In the genomic region with DNA sequence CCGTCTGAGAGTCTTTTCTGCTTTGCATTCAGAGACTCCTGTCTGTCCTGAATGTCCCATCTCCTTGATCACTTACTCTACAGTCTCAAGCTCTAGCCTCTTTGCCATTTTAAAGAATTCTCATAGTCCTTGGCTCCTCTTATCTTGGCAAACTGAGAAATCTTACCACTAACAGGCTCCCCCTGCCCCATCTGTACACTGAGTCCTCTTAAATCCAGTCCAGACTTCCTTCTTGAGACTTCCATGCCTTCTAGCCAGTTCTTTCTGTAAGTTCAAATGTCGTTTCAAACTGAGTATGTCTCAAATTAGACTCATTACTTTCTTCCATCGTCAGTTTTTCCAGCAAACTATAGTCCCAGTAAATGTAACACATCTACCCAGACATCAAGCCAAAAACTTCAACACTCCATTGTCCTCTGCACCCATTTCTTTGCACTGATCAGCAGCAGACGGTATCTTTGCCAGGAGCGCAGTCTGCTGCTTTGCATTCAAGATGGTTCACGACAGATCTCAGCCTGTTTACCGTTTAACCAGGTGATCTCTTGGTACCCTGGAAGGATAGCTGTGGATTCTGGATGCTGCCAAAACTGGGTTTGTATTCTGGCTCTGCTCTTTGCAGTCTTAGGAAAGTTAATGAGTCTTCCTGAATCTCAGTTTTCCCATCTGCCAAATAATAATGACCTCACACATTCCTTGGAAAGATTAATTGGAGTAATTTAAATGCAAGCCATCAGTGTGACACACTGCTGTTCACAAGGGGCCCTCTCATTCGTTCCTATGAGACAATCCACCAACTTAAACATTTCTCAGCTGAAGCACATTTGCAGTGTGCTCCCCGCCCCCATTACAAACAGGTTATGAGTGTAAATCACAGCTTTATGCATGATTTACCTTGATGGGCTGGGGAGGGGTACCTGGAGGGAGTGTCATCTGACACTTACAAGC, we compare ENCODE assay signal across 15 mouse cellular contexts. TPM values are rescaled to one million over a fixed set of nuclear protein-coding genes. Genes with fewer than 3 reads are reported as not detected.
DNase-seq lines count a peak whose midpoint lies in the region; ATAC-seq lines count a peak whose summit lies in the region.
"Had no signal": no experiment of that assay in that cellular context is flagged by ENCODE, and none has a peak within 500 bp of the region (broad histone marks: within the 10 kb centered on the region; RNA-seq: fewer than 3 reads in every experiment).

No protein-coding gene starts in this region.

- H3K9me3 ChIP-seq in forebrain, embryonic 11.5 days (ENCODE audit: control insufficient read depth, low read length), result no peaks in the 10 kb centered on the region
- no peaks in the 10 kb centered on the region for H3K9me3 ChIP-seq in forebrain, embryonic 10.5 days
- H3K9me3 ChIP-seq in kidney, embryonic 16.5 days (ENCODE audit: low read length), result no peaks in the 10 kb centered on the region
- H3K9me3 ChIP-seq in forebrain, embryonic 15.5 days, result no peaks in the 10 kb centered on the region

- H3K27ac ChIP-seq in forebrain, embryonic 11.5 days (ENCODE audit: low read depth, low read length), result no peak overlapping the region
- no peak overlapping the region for H3K27ac ChIP-seq in forebrain, embryonic 10.5 days
- no peak overlapping the region for H3K27ac ChIP-seq in kidney, embryonic 16.5 days (ENCODE audit: low read length)
- peak overlapping the region; percentile 27; the same call in 1 of the 2 replicates for H3K27ac ChIP-seq in forebrain, embryonic 15.5 days (replicated peaks)

- peak; percentile 79 for ATAC-seq in forebrain, embryonic 11.5 days (replicated peaks; ENCODE audit: low FRiP score)
- ATAC-seq in kidney, embryonic 16.5 days (ENCODE audit: low FRiP score, low TSS enrichment), result peak; percentile 35; the same call in 1 of the 2 replicates
- peak; percentile 92 for ATAC-seq in forebrain, embryonic 15.5 days (replicated peaks)
- ATAC-seq: Patski had no signal

- H3K4me1 ChIP-seq in forebrain, embryonic 11.5 days (replicated peaks; ENCODE audit: control insufficient read depth, insufficient read depth, low read length), result no peaks in the 10 kb centered on the region
- peaks cover 4% of the 10 kb centered on the region for H3K4me1 ChIP-seq in forebrain, embryonic 10.5 days
- H3K4me1 ChIP-seq in kidney, embryonic 16.5 days (ENCODE audit: insufficient read depth, low read length), result peaks cover 13% of the 10 kb centered on the region
- peaks cover 14% of the 10 kb centered on the region for H3K4me1 ChIP-seq in forebrain, embryonic 15.5 days

- H3K27me3 ChIP-seq in forebrain, embryonic 11.5 days (ENCODE audit: control insufficient read depth, insufficient read depth, low read length), result no peaks in the 10 kb centered on the region
- no peaks in the 10 kb centered on the region for H3K27me3 ChIP-seq in forebrain, embryonic 10.5 days (ENCODE audit: poor library complexity, severe bottlenecking)
- no peaks in the 10 kb centered on the region for H3K27me3 ChIP-seq in kidney, embryonic 16.5 days (ENCODE audit: insufficient read depth, low read length)
- no peaks in the 10 kb centered on the region for H3K27me3 ChIP-seq in forebrain, embryonic 15.5 days
- H3K27me3 ChIP-seq: Patski had no signal

- H3K9ac ChIP-seq in forebrain, embryonic 11.5 days (ENCODE audit: low read length), result no peak overlapping the region
- no peak overlapping the region for H3K9ac ChIP-seq in kidney, embryonic 16.5 days (replicated peaks; ENCODE audit: low read length)
- H3K9ac ChIP-seq in forebrain, embryonic 15.5 days (replicated peaks), result no peak overlapping the region

- 76% methylated on average over 9 of the region's 9 CpGs for WGBS in forebrain, embryonic 11.5 days
- WGBS in forebrain, embryonic 10.5 days, result 80% methylated on average over 9 of the region's 9 CpGs
- 50% methylated on average over 9 of the region's 9 CpGs for WGBS in kidney, embryonic 16.5 days
- WGBS in forebrain, embryonic 15.5 days, result 45% methylated on average over 9 of the region's 9 CpGs

- H3K4me2 ChIP-seq in forebrain, embryonic 11.5 days (ENCODE audit: low read depth, low read length, severe bottlenecking), result no peak overlapping the region
- H3K4me2 ChIP-seq in kidney, embryonic 16.5 days (replicated peaks; ENCODE audit: low read depth, low read length), result no peak overlapping the region
- no peak overlapping the region for H3K4me2 ChIP-seq in forebrain, embryonic 15.5 days (replicated peaks)
- H3K4me2 ChIP-seq: heart, embryonic 11.5 days; liver, embryonic 11.5 days had no signal

- H3K4me3 ChIP-seq in forebrain, embryonic 11.5 days (ENCODE audit: low read depth, low read length), result no peak overlapping the region
- no peak overlapping the region for H3K4me3 ChIP-seq in forebrain, embryonic 10.5 days
- H3K4me3 ChIP-seq in kidney, embryonic 16.5 days (ENCODE audit: low read length), result no peak overlapping the region
- H3K4me3 ChIP-seq in forebrain, embryonic 15.5 days, result no peak overlapping the region
- H3K4me3 ChIP-seq: erythroblast, embryonic 14.5 days had no signal

- no peak for DNase-seq in forebrain, embryonic 11.5 days (ENCODE audit: low spot score)
- no peak for DNase-seq in forebrain, embryonic 10.5 days (ENCODE audit: extremely low spot score, low spot score)
- no peak for DNase-seq in kidney, adult 18-20 months
- DNase-seq in mesoderm, embryonic 11.5 days (ENCODE audit: low read depth, low spot score), result peak; percentile 12
- no peak for DNase-seq in layer of hippocampus, postnatal 14 days (ENCODE audit: low spot score in 2 of 2)
- DNase-seq in adrenal gland, adult (ENCODE audit: inconsistent age in 2 of 2, low spot score in 1 of 2), result no peak
- DNase-seq: cerebellum, adult 18-20 months; heart, postnatal 4 days had no signal

- no peaks in the 10 kb centered on the region for H3K36me3 ChIP-seq in forebrain, embryonic 11.5 days (ENCODE audit: control insufficient read depth, insufficient read depth, low read length)
- H3K36me3 ChIP-seq in forebrain, embryonic 10.5 days (replicated peaks), result no peaks in the 10 kb centered on the region
- H3K36me3 ChIP-seq in kidney, embryonic 16.5 days (ENCODE audit: insufficient read depth, low read length), result no peaks in the 10 kb centered on the region
- no peaks in the 10 kb centered on the region for H3K36me3 ChIP-seq in forebrain, embryonic 15.5 days

RNA-seq across cellular contexts. Expression of a gene that starts 53.4 kb away (rescaled TPM):
- 53.9 and 55.6 TPM in 2 replicates for polyA plus RNA-seq in forebrain, embryonic 11.5 days (2014; fragmentation: Nextera tagmentation; extraction: Ambion mirVana)
- 33.2 and 33.7 TPM in 2 replicates for polyA plus RNA-seq in forebrain, embryonic 10.5 days (2016; fragmentation: Nextera tagmentation; extraction: Ambion mirVana)
- polyA plus RNA-seq in kidney, embryonic 16.5 days (2015; fragmentation: Nextera tagmentation; extraction: Ambion mirVana), result 76.4 and 87.9 TPM in 2 replicates
- 10.4 and 11.8 TPM in 2 replicates for polyA plus RNA-seq in forebrain, embryonic 15.5 days (2015; fragmentation: Nextera tagmentation; extraction: Ambion mirVana)
- 10 to 100 TPM; 16.1 to 21.7 TPM for total RNA-seq in layer of hippocampus, postnatal 14 days (2021)
- total RNA-seq: neutrophil, adult 5-6 weeks had no signal
- polyA plus RNA-seq: erythroblast, embryonic 14.5 days had no signal

Comparison
In these comparisons a context has a peak if more than half of its experiments do, and no peak if none do; other contexts are left out.
1. ATAC-seq: peak in every context shown above with its lines; median percentile 92 in forebrain, embryonic 15.5 days; 79 in forebrain, embryonic 11.5 days; 35 in kidney, embryonic 16.5 days.